In the genomic region with DNA sequence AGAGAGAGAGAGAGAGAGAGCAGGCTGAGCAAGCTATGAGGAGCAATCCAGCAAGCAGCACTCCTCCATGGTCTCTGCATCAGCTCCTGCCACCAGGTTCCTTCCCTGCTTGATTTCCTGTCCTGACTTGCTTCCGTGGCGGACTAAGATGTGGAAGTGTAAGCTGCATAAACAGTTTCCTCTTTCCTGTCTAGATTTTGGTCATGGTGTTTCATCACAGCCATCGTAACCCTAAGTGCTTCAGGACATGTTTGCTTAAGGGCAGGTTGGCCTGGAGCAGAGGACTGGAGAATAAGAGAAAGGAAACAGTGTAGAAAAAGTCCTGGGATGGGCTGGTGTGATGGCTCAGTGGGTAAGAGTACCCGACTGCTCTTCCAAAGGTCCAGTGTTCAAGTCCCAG, we compare ENCODE assay signal across 19 mouse cellular contexts.
"Had no signal": no experiment of that assay in that cellular context is flagged by ENCODE, and none has a peak within 500 bp of the region (broad histone marks: within the 10 kb centered on the region; RNA-seq: fewer than 3 reads in every experiment).

No protein-coding gene starts in this region.

- H3K9me3 ChIP-seq: lung, embryonic 15.5 days; midbrain, embryonic 12.5 days; neural tube, embryonic 12.5 days; stomach, embryonic 15.5 days had no signal

- H3K27ac ChIP-seq: liver, embryonic 12.5 days; liver, embryonic 14.5 days; lung, embryonic 15.5 days; macrophage; midbrain, embryonic 12.5 days; neural tube, embryonic 12.5 days; stomach, embryonic 15.5 days; stomach, postnatal 0 days had no signal

- DNase-seq: lung, adult 2 months; lung, postnatal 14 days; lung, postnatal 36 days; midbrain, embryonic 14.5 days; right cerebral cortex, postnatal 14 days; thymus, adult 2 months; thymus, postnatal 14 days; thymus, postnatal 36 days had no signal

- H3K4me3 ChIP-seq: liver, embryonic 12.5 days; lung, embryonic 15.5 days; megakaryocyte, embryonic 14.5 days; midbrain, embryonic 12.5 days; neural tube, embryonic 12.5 days; stomach, embryonic 15.5 days had no signal

- H3K9ac ChIP-seq: liver, embryonic 12.5 days; liver, embryonic 14.5 days; lung, embryonic 15.5 days; midbrain, embryonic 12.5 days; neural tube, embryonic 12.5 days; stomach, embryonic 15.5 days had no signal

- H3K4me1 ChIP-seq: liver, embryonic 12.5 days; lung, embryonic 15.5 days; megakaryocyte, embryonic 14.5 days; midbrain, embryonic 12.5 days; neural tube, embryonic 12.5 days; stomach, embryonic 15.5 days had no signal

- ATAC-seq: liver, embryonic 12.5 days; lung, postnatal 0 days; midbrain, embryonic 16.5 days had no signal

- H3K4me2 ChIP-seq: liver, embryonic 12.5 days; lung, embryonic 15.5 days; midbrain, embryonic 12.5 days; neural tube, embryonic 12.5 days; stomach, embryonic 15.5 days had no signal

- H3K27me3 ChIP-seq: liver, embryonic 12.5 days; lung, embryonic 15.5 days; megakaryocyte, embryonic 14.5 days; midbrain, embryonic 12.5 days; neural tube, embryonic 12.5 days; stomach, embryonic 15.5 days had no signal

- H3K36me3 ChIP-seq: liver, embryonic 12.5 days; lung, embryonic 15.5 days; midbrain, embryonic 12.5 days; neural tube, embryonic 12.5 days; stomach, embryonic 15.5 days had no signal
